Mouse (Mus musculus): ENCODE measurements around the gene Cwh43. TPM values are rescaled to one million over a fixed set of nuclear protein-coding genes. Genes with fewer than 3 reads are reported as not detected.

Cwh43 gene
- polyA plus RNA-seq, 1 experiment, result 0.07 TPM

- Histone ChIP-seq H3K27me3 (ENCODE audit: control insufficient read depth, insufficient read depth, low read length) (no peaks in the 10 kb centered on the region), H3K36me3 (ENCODE audit: control insufficient read depth, insufficient read depth, low read length) (no peaks in the 10 kb centered on the region), H3K4me3 (ENCODE audit: control insufficient read depth, insufficient read depth, low read length) (no peak overlapping the region), H3K27ac (ENCODE audit: control insufficient read depth, insufficient read depth, low read length) (no peak overlapping the region), H3K4me1 (replicated peaks; ENCODE audit: control insufficient read depth, insufficient read depth, low read length) (no peaks in the 10 kb centered on the region)
- 74% methylated on average over 11 of the region's 11 CpGs for WGBS
- TF ChIP-seq POLR2A (IDR thresholded peaks at IDR 0.05; ENCODE audit: control insufficient read depth, extremely low read depth, insufficient read depth, low read length, poor library complexity) (no peak), CTCF (IDR thresholded peaks at IDR 0.05; ENCODE audit: borderline replicate concordance, control insufficient read depth, extremely low read depth, insufficient read depth, low read length, poor library complexity) (no peak)
- DNase-seq, result no peak
These were observed 13.3 kb downstream of the Cwh43 start for GRCm38 (mm10) chr5:73419045-73419695.

GRCm38 (mm10) chr5:73426824-73427223 is 20.9 kb downstream of the Cwh43 start:
- Histone ChIP-seq H3K4me1 (replicated peaks; ENCODE audit: control insufficient read depth, insufficient read depth, low read length) (no peaks in the 10 kb centered on the region), H3K27ac (ENCODE audit: control insufficient read depth, insufficient read depth, low read length) (no peak overlapping the region), H3K27me3 (ENCODE audit: control insufficient read depth, insufficient read depth, low read length) (no peaks in the 10 kb centered on the region), H3K4me3 (ENCODE audit: control insufficient read depth, insufficient read depth, low read length) (no peak overlapping the region), H3K36me3 (ENCODE audit: control insufficient read depth, insufficient read depth, low read length) (no peaks in the 10 kb centered on the region)
- whole genome bisulfite sequencing, result 83% methylated on average over 6 of the region's 6 CpGs
- TF ChIP-seq CTCF (IDR thresholded peaks at IDR 0.05; ENCODE audit: borderline replicate concordance, control insufficient read depth, extremely low read depth, insufficient read depth, low read length, poor library complexity) (no peak), POLR2A (IDR thresholded peaks at IDR 0.05; ENCODE audit: control insufficient read depth, extremely low read depth, insufficient read depth, low read length, poor library complexity) (no peak)
- DNase-seq, result no peak

- no peaks in the 10 kb centered on the region for H3K4me1 ChIP-seq (replicated peaks; ENCODE audit: control insufficient read depth, insufficient read depth, low read length)
- H3K36me3 ChIP-seq (ENCODE audit: control insufficient read depth, insufficient read depth, low read length), result no peaks in the 10 kb centered on the region
- no peak for TF ChIP-seq POLR2A (IDR thresholded peaks at IDR 0.05; ENCODE audit: control insufficient read depth, extremely low read depth, insufficient read depth, low read length, poor library complexity)
- no peak for TF ChIP-seq CTCF (IDR thresholded peaks at IDR 0.05; ENCODE audit: borderline replicate concordance, control insufficient read depth, extremely low read depth, insufficient read depth, low read length, poor library complexity)
- H3K27me3 ChIP-seq (ENCODE audit: control insufficient read depth, insufficient read depth, low read length), result no peaks in the 10 kb centered on the region
- no peak overlapping the region for H3K27ac ChIP-seq (ENCODE audit: control insufficient read depth, insufficient read depth, low read length)
- no peak overlapping the region for H3K4me3 ChIP-seq (ENCODE audit: control insufficient read depth, insufficient read depth, low read length)
- WGBS, result 25% methylated on average over 14 of the region's 14 CpGs
- peak; percentile 58 for DNase-seq
These were observed 25.7 kb downstream of the Cwh43 start for GRCm38 (mm10) chr5:73431581-73431980.

- WGBS, result 75% methylated on average over 6 of the region's 6 CpGs
- Histone ChIP-seq H3K4me3 (ENCODE audit: control insufficient read depth, insufficient read depth, low read length) (no peak overlapping the region), H3K27me3 (ENCODE audit: control insufficient read depth, insufficient read depth, low read length) (no peaks in the 10 kb centered on the region), H3K36me3 (ENCODE audit: control insufficient read depth, insufficient read depth, low read length) (no peaks in the 10 kb centered on the region), H3K4me1 (replicated peaks; ENCODE audit: control insufficient read depth, insufficient read depth, low read length) (no peaks in the 10 kb centered on the region), H3K27ac (ENCODE audit: control insufficient read depth, insufficient read depth, low read length) (no peak overlapping the region)
- TF ChIP-seq POLR2A (IDR thresholded peaks at IDR 0.05; ENCODE audit: control insufficient read depth, extremely low read depth, insufficient read depth, low read length, poor library complexity), result no peak
- TF ChIP-seq CTCF (IDR thresholded peaks at IDR 0.05; ENCODE audit: borderline replicate concordance, control insufficient read depth, extremely low read depth, insufficient read depth, low read length, poor library complexity), result no peak
- no peak for DNase-seq
These were observed 26.9 kb downstream of the Cwh43 start for GRCm38 (mm10) chr5:73432805-73433204.

GRCm38 (mm10) chr5:73434764-73435163 is 28.9 kb downstream of the Cwh43 start:
- no peaks in the 10 kb centered on the region for H3K36me3 ChIP-seq (ENCODE audit: control insufficient read depth, insufficient read depth, low read length)
- no peak overlapping the region for H3K4me3 ChIP-seq (ENCODE audit: control insufficient read depth, insufficient read depth, low read length)
- H3K27me3 ChIP-seq (ENCODE audit: control insufficient read depth, insufficient read depth, low read length), result no peaks in the 10 kb centered on the region
- WGBS, result 89% methylated on average over 7 of the region's 7 CpGs
- DNase-seq, result no peak
- TF ChIP-seq POLR2A (IDR thresholded peaks at IDR 0.05; ENCODE audit: control insufficient read depth, extremely low read depth, insufficient read depth, low read length, poor library complexity) (no peak), CTCF (IDR thresholded peaks at IDR 0.05; ENCODE audit: borderline replicate concordance, control insufficient read depth, extremely low read depth, insufficient read depth, low read length, poor library complexity) (no peak)
- H3K4me1 ChIP-seq (replicated peaks; ENCODE audit: control insufficient read depth, insufficient read depth, low read length), result no peaks in the 10 kb centered on the region
- no peak overlapping the region for H3K27ac ChIP-seq (ENCODE audit: control insufficient read depth, insufficient read depth, low read length)

GRCm38 (mm10) chr5:73442176-73442575 is 36.3 kb downstream of the Cwh43 start:
- no peak overlapping the region for H3K4me3 ChIP-seq (ENCODE audit: control insufficient read depth, insufficient read depth, low read length)
- WGBS, result 87% methylated on average over 9 of the region's 9 CpGs

GRCm38 (mm10) chr5:73450276-73450675 is 44.4 kb downstream of the Cwh43 start:
- TF ChIP-seq CTCF (IDR thresholded peaks at IDR 0.05; ENCODE audit: borderline replicate concordance, control insufficient read depth, extremely low read depth, insufficient read depth, low read length, poor library complexity), result no peak
- no peak for TF ChIP-seq POLR2A (IDR thresholded peaks at IDR 0.05; ENCODE audit: control insufficient read depth, extremely low read depth, insufficient read depth, low read length, poor library complexity)
- 93% methylated on average over 1 of the region's 1 CpGs for WGBS
- H3K27me3 ChIP-seq (ENCODE audit: control insufficient read depth, insufficient read depth, low read length), result no peaks in the 10 kb centered on the region
- no peaks in the 10 kb centered on the region for H3K4me1 ChIP-seq (replicated peaks; ENCODE audit: control insufficient read depth, insufficient read depth, low read length)
- no peak overlapping the region for H3K27ac ChIP-seq (ENCODE audit: control insufficient read depth, insufficient read depth, low read length)
- no peaks in the 10 kb centered on the region for H3K36me3 ChIP-seq (ENCODE audit: control insufficient read depth, insufficient read depth, low read length)
- H3K4me3 ChIP-seq (ENCODE audit: control insufficient read depth, insufficient read depth, low read length), result no peak overlapping the region
- no peak for DNase-seq

More at GRCm38 (mm10) chr5:73442176-73442575, 36.3 kb downstream of the Cwh43 start:
- no peaks in the 10 kb centered on the region for H3K4me1 ChIP-seq (replicated peaks; ENCODE audit: control insufficient read depth, insufficient read depth, low read length)
- DNase-seq, result no peak
- no peaks in the 10 kb centered on the region for H3K27me3 ChIP-seq (ENCODE audit: control insufficient read depth, insufficient read depth, low read length)
- no peak for TF ChIP-seq POLR2A (IDR thresholded peaks at IDR 0.05; ENCODE audit: control insufficient read depth, extremely low read depth, insufficient read depth, low read length, poor library complexity)
- no peak for TF ChIP-seq CTCF (IDR thresholded peaks at IDR 0.05; ENCODE audit: borderline replicate concordance, control insufficient read depth, extremely low read depth, insufficient read depth, low read length, poor library complexity)
- H3K27ac ChIP-seq (ENCODE audit: control insufficient read depth, insufficient read depth, low read length), result no peak overlapping the region
- no peaks in the 10 kb centered on the region for H3K36me3 ChIP-seq (ENCODE audit: control insufficient read depth, insufficient read depth, low read length)
